Mouse (Mus musculus): ENCODE data around the gene Mocs1. TPM values are rescaled to one million over a fixed set of nuclear protein-coding genes. Genes with fewer than 3 reads are reported as not detected.

Mocs1 gene
- polyA plus RNA-seq, 1 experiment from 2014 or later: 5.9 TPM

GRCm38 (mm10) chr17:49458386-49458785 lies 30.2 kb downstream of the Mocs1 start:
- Histone ChIP-seq H3K4me3 (no peak overlapping the region), H3K9me3 (no peaks in the 10 kb centered on the region), H3K27ac (no peak overlapping the region), H3K36me3 (replicated peaks) (peaks cover 23% of the 10 kb centered on the region), H3K4me1 (peaks cover 5% of the 10 kb centered on the region), H3K27me3 (ENCODE audit: poor library complexity, severe bottlenecking) (no peaks in the 10 kb centered on the region)
- WGBS: 96% methylated on average over 18 of the region's 18 CpGs
- DNase-seq (ENCODE audit: extremely low spot score, low spot score): no peak

- WGBS: 85% methylated on average over 3 of the region's 3 CpGs
- Histone ChIP-seq H3K9me3 (no peaks in the 10 kb centered on the region), H3K27me3 (ENCODE audit: poor library complexity, severe bottlenecking) (no peaks in the 10 kb centered on the region), H3K4me3 (no peak overlapping the region), H3K4me1 (no peaks in the 10 kb centered on the region), H3K27ac (no peak overlapping the region), H3K36me3 (replicated peaks) (no peaks in the 10 kb centered on the region)
- DNase-seq (ENCODE audit: extremely low spot score, low spot score): no peak
Observed at GRCm38 (mm10) chr17:49464884-49465283, 36.7 kb downstream of the Mocs1 start.

DNA sequence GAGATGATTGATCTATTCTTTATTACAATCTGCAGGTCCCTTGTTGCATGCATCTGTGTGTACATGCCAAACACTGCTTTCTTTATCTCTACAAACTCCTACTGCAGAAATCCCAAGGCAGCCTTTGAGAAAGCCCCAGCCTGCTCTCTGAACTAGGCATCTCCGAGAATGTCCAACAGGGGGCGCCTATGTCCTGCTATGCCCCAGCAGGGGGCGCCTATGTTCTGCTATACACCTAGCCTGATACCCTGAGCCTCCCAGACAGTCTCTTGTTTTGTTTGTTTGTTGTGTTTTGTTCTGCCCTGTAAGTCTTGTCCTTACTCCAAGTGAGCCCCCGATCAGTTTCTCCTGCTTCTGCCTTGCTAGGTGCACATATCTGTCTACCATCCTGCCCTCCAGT lies 40.1 kb downstream of the Mocs1 start:
- 35% methylated on average over 4 of the region's 4 CpGs for WGBS
- H3K27me3 ChIP-seq (ENCODE audit: poor library complexity, severe bottlenecking): no peaks in the 10 kb centered on the region
- no peaks in the 10 kb centered on the region for H3K9me3 ChIP-seq
- no peak overlapping the region for H3K4me3 ChIP-seq
- H3K36me3 ChIP-seq (replicated peaks): no peaks in the 10 kb centered on the region
- DNase-seq (ENCODE audit: extremely low spot score, low spot score): peak; percentile 41
- H3K4me1 ChIP-seq: peaks cover 11% of the 10 kb centered on the region
- no peak overlapping the region for H3K27ac ChIP-seq

DNA sequence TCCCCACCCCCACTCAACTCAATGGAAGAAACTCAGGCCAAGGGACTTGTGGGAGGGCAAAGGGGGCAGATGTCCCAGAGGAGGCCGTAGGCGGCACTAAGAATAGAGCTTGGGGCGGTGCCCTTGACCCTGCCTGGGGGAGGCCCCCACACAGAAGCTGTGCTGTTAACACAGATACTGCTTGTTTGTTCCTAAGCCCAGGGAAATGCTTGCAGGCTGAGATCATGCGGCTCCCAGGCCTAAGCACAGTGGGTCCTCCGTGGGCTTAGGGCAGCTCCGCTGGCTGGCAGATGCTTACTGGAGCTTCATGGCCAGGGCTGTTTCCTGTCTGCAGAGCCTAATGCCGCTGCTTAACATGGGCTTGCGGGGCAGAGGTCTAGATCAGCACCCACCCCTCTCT lies 44.5 kb downstream of the Mocs1 start:
- H3K36me3 ChIP-seq (replicated peaks): no peaks in the 10 kb centered on the region

DNA sequence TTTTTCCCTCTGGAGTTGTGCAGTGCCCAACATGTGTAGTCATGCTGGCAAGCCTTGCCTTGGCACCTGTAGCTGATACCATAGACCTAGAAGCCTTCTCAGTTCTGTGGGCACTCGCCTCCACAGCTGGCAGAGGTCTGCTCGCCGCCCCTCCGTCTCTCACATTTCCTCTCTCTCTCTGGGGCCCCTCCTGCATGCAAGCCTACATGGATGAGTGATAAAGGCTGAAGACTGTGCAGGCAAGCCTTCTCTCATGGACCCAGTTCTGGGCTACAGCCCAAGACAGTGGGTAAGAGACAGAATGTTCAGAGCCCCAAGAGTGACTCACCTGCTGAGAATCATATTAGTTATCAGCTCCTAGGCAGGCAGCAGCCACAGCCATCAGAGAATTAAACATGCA lies 45.9 kb downstream of the Mocs1 start:
- H3K9me3 ChIP-seq: no peaks in the 10 kb centered on the region
- 93% methylated on average over 4 of the region's 4 CpGs for WGBS
- no peak overlapping the region for H3K4me3 ChIP-seq
- no peak overlapping the region for H3K27ac ChIP-seq
- no peak for DNase-seq (ENCODE audit: extremely low spot score, low spot score)
- no peaks in the 10 kb centered on the region for H3K36me3 ChIP-seq (replicated peaks)
- H3K27me3 ChIP-seq (ENCODE audit: poor library complexity, severe bottlenecking): no peaks in the 10 kb centered on the region
- peaks cover 11% of the 10 kb centered on the region for H3K4me1 ChIP-seq

More for the DNA sequence above, 44.5 kb downstream of the Mocs1 start:
- Histone ChIP-seq H3K9me3 (no peaks in the 10 kb centered on the region), H3K27ac (peak overlapping the region; percentile 54), H3K27me3 (ENCODE audit: poor library complexity, severe bottlenecking) (no peaks in the 10 kb centered on the region), H3K4me3 (no peak overlapping the region), H3K4me1 (peaks cover 11% of the 10 kb centered on the region)
- DNase-seq (ENCODE audit: extremely low spot score, low spot score): no peak
- WGBS: 66% methylated on average over 8 of the region's 8 CpGs

- DNase-seq (ENCODE audit: extremely low spot score, low spot score): no peak
- Histone ChIP-seq H3K27me3 (ENCODE audit: poor library complexity, severe bottlenecking) (no peaks in the 10 kb centered on the region), H3K36me3 (replicated peaks) (no peaks in the 10 kb centered on the region), H3K4me3 (no peak overlapping the region), H3K9me3 (no peaks in the 10 kb centered on the region), H3K4me1 (peaks cover 11% of the 10 kb centered on the region), H3K27ac (no peak overlapping the region)
- 89% methylated on average over 1 of the region's 1 CpGs for WGBS
Observed at GRCm38 (mm10) chr17:49475174-49475573, 47.0 kb downstream of the Mocs1 start.

DNA sequence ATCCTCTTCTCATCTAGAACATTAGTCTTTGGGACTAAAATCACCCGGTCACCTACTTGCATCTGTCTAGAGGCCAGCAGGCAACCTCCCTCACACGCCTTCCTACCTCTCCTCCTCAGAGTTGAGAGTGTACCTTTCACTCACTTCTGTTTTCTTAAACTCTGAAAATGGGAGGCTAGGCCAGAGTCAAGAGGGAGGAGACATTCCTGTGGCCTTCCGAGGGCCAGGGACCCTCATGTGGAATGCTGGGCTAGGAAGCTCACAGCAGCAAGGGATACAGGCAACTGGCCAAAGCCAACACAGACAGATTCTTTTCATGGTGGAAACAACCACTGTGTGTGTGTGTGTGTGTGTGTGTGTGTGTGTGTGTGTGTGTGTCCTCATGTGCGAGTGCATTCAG lies 49.2 kb downstream of the Mocs1 start:
- Histone ChIP-seq H3K4me3 (no peak overlapping the region), H3K36me3 (replicated peaks) (no peaks in the 10 kb centered on the region)
- 88% methylated on average over 4 of the region's 4 CpGs for WGBS

DNA sequence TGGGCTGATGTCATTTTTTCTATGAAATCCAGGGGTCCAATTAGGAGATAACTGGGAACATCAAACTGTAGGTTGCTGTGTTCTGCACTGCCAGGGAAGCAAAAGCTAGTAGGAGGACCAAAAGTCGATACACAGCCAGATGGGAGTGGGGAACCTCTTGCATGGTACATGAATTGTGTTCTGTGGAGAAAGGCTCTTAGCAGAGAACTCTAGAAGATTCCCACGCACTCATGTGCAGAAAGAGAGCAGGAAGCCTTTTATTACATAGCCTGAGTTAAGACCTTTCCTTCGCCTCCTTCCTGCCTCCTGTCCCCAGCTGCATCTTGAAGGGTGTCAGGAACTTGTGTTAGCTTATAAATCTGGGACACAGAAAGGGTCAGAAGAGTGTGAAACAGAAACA lies 53.7 kb downstream of the Mocs1 start:
- Histone ChIP-seq H3K27me3 (ENCODE audit: poor library complexity, severe bottlenecking) (no peaks in the 10 kb centered on the region), H3K4me1 (peaks cover 4% of the 10 kb centered on the region; the same call in 1 of the 2 replicates), H3K9me3 (no peaks in the 10 kb centered on the region), H3K4me3 (no peak overlapping the region), H3K36me3 (replicated peaks) (no peaks in the 10 kb centered on the region), H3K27ac (no peak overlapping the region)
- WGBS: 92% methylated on average over 3 of the region's 3 CpGs
- DNase-seq (ENCODE audit: extremely low spot score, low spot score): no peak

More for the DNA sequence above, 49.2 kb downstream of the Mocs1 start:
- H3K4me1 ChIP-seq: peaks cover 8% of the 10 kb centered on the region
- H3K9me3 ChIP-seq: no peaks in the 10 kb centered on the region
- H3K27me3 ChIP-seq (ENCODE audit: poor library complexity, severe bottlenecking): no peaks in the 10 kb centered on the region
- no peak for DNase-seq (ENCODE audit: extremely low spot score, low spot score)
- H3K27ac ChIP-seq: no peak overlapping the region

- H3K4me1 ChIP-seq: peaks cover 4% of the 10 kb centered on the region; the same call in 1 of the 2 replicates
- no peaks in the 10 kb centered on the region for H3K36me3 ChIP-seq (replicated peaks)
- H3K4me3 ChIP-seq: no peak overlapping the region
- no peak for DNase-seq (ENCODE audit: extremely low spot score, low spot score)
- no peak overlapping the region for H3K27ac ChIP-seq
- WGBS: 92% methylated on average over 3 of the region's 3 CpGs
- no peaks in the 10 kb centered on the region for H3K9me3 ChIP-seq
- H3K27me3 ChIP-seq (ENCODE audit: poor library complexity, severe bottlenecking): no peaks in the 10 kb centered on the region
Observed at GRCm38 (mm10) chr17:49484435-49484834, 56.3 kb downstream of the Mocs1 start.

GRCm38 (mm10) chr17:49489098-49489497 lies 60.9 kb downstream of the Mocs1 start:
- Histone ChIP-seq H3K4me3 (no peak overlapping the region), H3K36me3 (replicated peaks) (no peaks in the 10 kb centered on the region), H3K27ac (no peak overlapping the region), H3K27me3 (ENCODE audit: poor library complexity, severe bottlenecking) (no peaks in the 10 kb centered on the region), H3K9me3 (no peaks in the 10 kb centered on the region), H3K4me1 (peaks cover 4% of the 10 kb centered on the region; the same call in 1 of the 2 replicates)
- no peak for DNase-seq (ENCODE audit: extremely low spot score, low spot score)
- WGBS: 88% methylated on average over 5 of the region's 5 CpGs

DNA sequence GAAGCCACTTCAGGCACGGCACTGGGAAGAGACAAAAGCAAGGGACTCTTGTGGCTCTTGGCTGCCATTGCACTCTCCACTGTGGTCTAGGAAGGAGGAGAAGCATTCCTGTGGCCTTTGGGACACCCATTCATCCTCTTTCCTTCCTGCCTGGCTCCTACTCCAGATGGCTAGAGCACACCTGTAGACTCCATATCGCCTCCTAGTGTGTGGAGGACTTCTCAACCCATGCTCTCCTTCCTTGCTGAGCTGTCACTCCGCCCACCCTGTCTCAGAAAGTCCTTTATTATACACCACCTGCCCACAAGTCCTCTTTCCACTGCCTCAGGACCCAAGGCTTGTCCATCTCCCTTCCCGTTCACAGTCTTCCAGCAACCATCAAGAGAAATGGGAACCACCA lies 65.1 kb downstream of the Mocs1 start:
- no peak for DNase-seq (ENCODE audit: extremely low spot score, low spot score)
- H3K4me1 ChIP-seq: peaks cover 3% of the 10 kb centered on the region; the same call in 1 of the 2 replicates
- 91% methylated on average over 4 of the region's 4 CpGs for WGBS
- no peaks in the 10 kb centered on the region for H3K36me3 ChIP-seq (replicated peaks)
- H3K9me3 ChIP-seq: no peaks in the 10 kb centered on the region
- H3K27me3 ChIP-seq (ENCODE audit: poor library complexity, severe bottlenecking): no peaks in the 10 kb centered on the region
- H3K4me3 ChIP-seq: no peak overlapping the region
- H3K27ac ChIP-seq: no peak overlapping the region

GRCm38 (mm10) chr17:49498169-49498568 lies 70.0 kb downstream of the Mocs1 start:
- no peak overlapping the region for H3K4me3 ChIP-seq
- H3K36me3 ChIP-seq (replicated peaks): no peaks in the 10 kb centered on the region
- no peaks in the 10 kb centered on the region for H3K27me3 ChIP-seq (ENCODE audit: poor library complexity, severe bottlenecking)
- no peaks in the 10 kb centered on the region for H3K9me3 ChIP-seq
- H3K27ac ChIP-seq: no peak overlapping the region
- WGBS: 66% methylated on average over 3 of the region's 3 CpGs
- peaks cover 5% of the 10 kb centered on the region; the same call in 1 of the 2 replicates for H3K4me1 ChIP-seq
- DNase-seq (ENCODE audit: extremely low spot score, low spot score): no peak

DNA sequence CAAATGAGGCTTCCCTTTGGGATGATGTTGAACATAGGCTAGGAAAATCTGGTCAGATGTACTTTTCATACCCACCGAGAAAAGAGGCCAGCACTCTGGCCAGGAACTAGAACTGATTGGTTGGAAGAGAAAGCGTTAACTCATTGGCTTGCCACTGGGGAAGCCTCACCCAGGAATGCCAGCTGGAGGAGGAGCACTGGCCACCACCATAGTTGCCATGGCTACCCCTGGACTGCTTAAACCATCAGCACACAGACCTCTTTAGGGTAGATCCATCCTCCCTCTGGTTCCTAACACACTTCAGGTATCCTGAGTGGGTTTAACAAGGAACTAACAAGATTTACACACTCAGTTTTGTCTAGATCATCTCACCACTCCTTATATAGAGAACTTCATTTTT lies 71.5 kb downstream of the Mocs1 start:
- Histone ChIP-seq H3K36me3 (replicated peaks) (no peaks in the 10 kb centered on the region), H3K4me1 (peaks cover 5% of the 10 kb centered on the region; the same call in 1 of the 2 replicates), H3K4me3 (no peak overlapping the region), H3K27me3 (ENCODE audit: poor library complexity, severe bottlenecking) (no peaks in the 10 kb centered on the region), H3K9me3 (no peaks in the 10 kb centered on the region), H3K27ac (no peak overlapping the region)
- no peak for DNase-seq (ENCODE audit: extremely low spot score, low spot score)
- 88% methylated on average over 2 of the region's 2 CpGs for WGBS

DNA sequence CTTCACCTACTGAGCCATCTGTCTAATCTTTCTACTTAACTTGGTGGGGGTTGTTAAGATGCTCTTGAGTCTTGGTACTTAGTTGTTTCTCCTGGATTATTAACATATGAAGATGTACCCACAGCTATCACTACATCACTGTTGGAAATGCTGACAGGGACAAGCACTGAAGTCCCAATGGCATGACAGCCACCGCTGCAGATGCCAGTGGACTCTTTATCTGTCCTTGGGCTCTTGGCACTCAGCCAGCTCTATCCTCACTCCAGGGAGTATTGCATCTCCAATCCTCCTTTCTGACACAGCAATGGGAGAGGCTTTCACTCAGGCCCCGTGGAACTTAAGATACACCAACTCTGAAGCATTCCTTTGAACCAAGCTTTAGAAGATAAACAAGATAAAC lies 72.1 kb downstream of the Mocs1 start:
- H3K27me3 ChIP-seq (ENCODE audit: poor library complexity, severe bottlenecking): no peaks in the 10 kb centered on the region
- 79% methylated on average over 2 of the region's 2 CpGs for WGBS
- peaks cover 5% of the 10 kb centered on the region; the same call in 1 of the 2 replicates for H3K4me1 ChIP-seq
- H3K9me3 ChIP-seq: no peaks in the 10 kb centered on the region
- H3K4me3 ChIP-seq: no peak overlapping the region
- no peaks in the 10 kb centered on the region for H3K36me3 ChIP-seq (replicated peaks)
- no peak overlapping the region for H3K27ac ChIP-seq
- no peak for DNase-seq (ENCODE audit: extremely low spot score, low spot score)

Measured in forebrain, embryonic 10.5 days (tissue).